Mouse (Mus musculus): Measurements from ENCODE around the gene D17H6S53E.

DNA sequence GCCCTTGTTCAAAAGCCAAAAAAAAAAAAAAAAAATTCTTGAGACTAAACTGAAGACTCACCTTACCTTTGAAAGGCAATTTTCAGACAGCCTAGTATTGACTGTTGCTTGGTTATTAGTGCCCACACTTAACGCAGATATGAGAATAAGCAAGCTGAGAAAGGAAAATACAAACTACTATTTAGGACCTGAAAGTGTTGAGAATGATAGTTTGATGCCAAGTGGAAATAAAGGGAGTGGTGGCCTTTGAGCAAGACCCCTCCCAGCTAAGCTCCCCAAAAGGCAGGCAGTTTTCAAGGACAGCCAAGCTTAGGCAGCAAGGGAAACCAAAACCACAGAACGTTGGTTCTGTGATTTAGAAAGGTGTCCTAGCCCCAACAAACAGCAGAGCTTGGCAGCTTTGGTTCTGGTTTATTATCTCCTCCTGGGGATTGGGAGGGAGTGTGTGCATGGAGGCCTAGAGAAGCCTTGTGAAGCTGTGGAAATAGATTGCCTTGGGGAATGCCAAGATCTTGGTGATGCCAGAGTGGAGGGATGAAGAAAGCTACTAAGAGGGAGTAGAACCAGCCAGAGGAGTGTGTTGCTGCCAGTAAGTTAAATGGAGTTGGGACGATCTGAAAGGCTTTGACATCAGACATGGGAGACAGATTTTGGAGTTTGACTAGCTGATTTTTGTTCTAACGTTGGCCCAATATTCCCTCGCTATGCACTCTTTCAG, 21.9 kb downstream of the D17H6S53E start:
- no peak for TF ChIP-seq CTCF (IDR thresholded peaks at IDR 0.05; ENCODE audit: low read depth, low read length)
- no peak for TF ChIP-seq GATA1 (IDR thresholded peaks at IDR 0.05; ENCODE audit: borderline replicate concordance, low read length)
